Mouse (Mus musculus): Measurements from ENCODE around the gene Tshz2. TPM values are rescaled to one million over a fixed set of nuclear protein-coding genes. Genes with fewer than 3 reads are reported as not detected.
"Not testable (repeated sequence)": the region's sequence is repeated elsewhere in the genome, so short reads cannot be mapped to it uniquely, and the experiment has no call there.

The Tshz2 gene
- polyA plus RNA-seq, 1 experiment, result 42.1 TPM

DNA sequence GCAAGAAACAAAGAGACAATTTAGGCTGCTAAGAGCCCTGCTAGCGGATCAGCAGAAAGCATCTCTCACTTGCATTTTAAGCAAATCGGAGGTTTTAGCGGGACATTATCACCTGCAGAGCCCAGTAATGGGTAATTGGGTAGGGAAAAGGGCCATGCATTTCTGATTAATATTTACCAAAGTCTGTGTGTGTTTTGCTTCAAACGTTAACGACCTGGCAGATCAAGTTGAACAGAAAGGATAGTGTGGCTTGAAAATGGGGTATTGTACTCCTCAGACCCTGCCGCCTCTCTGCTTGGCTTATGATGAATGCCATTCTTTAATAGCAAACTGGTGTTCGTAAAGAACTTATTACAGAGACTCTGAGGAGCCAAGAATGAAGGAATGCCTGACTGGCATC, 122.3 kb downstream of the Tshz2 start:
- no peak for DNase-seq (ENCODE audit: low spot score)

DNA sequence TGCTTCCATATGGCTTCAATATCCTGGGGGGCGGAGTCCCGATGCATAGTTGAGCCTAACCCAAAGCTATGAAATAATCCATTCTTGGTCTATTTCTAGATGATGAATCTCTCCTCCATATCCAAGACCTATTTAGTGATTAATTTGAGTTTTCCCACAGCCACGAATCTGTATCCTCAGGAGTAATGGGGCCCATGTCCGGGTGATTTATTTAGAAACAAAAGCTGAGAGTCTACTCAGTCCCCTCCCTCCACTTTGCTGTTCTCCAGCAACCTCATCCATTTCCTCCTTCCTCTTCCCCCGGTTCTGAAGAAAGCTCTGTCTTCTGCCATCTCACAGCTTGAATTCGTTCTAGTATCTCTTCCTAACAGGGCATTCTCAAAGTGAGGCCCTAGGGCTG, 125.3 kb downstream of the Tshz2 start:
- DNase-seq (ENCODE audit: low spot score), result no peak

DNA sequence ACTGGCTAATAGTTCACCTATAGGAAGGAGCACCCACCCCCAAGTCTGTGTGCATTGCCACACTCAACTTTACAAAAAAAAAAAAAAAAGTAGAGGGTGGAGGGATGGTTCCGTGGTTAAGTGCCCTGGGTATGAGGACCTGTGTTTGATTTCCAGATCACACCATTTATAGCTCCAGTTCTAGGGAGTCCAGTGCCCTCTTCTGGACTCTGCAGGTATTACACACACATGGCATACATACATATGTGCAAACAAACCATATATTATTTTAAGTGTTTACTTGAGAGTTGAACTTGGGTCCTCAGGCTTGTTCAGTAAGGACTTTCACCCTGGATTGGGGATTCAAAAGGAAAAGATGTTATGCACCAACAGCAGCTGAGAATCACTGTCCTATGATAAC, 127.3 kb downstream of the Tshz2 start:
- DNase-seq (ENCODE audit: low spot score), result no peak

DNA sequence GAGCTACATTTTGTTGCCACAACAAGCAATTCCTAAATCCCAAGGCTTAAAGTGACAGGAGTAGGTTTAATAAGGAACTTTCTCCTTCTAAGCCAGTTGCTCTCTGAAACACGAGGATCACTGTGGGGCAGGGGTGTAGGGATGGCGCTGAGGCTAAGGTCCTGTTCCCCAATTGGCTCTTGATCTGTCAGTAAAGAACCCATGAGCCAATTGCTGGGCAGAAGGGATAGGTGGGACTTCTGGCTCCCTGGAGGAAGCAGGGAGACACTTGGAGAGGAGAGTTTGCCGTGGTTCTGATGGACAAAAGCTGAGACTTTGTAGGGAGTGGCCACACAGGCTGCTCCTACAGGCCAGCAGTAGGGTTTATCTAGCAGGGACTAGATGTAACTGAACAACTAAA, 128.9 kb downstream of the Tshz2 start:
- DNase-seq (ENCODE audit: low spot score), result no peak

DNA sequence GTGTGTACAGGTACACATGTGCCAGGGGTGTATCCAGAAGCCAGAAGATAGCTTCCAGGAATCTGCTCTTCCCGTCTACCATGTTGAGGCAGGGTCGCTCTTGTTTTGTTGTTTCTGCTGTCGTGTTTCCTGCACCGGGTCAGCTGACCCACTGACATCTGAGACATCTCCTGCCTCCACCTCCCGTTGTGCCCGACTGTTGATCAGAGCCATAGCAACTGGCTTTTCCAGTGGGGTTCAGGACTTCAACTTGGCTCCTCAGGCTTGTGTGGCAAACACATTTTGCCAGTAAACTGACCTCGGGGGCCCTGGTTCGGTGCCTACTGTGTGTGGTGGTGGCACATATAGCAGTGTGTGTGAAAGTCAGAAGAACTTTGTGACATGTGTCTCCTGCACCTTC, 129.5 kb downstream of the Tshz2 start:
- no peak for DNase-seq (ENCODE audit: low spot score)

DNA sequence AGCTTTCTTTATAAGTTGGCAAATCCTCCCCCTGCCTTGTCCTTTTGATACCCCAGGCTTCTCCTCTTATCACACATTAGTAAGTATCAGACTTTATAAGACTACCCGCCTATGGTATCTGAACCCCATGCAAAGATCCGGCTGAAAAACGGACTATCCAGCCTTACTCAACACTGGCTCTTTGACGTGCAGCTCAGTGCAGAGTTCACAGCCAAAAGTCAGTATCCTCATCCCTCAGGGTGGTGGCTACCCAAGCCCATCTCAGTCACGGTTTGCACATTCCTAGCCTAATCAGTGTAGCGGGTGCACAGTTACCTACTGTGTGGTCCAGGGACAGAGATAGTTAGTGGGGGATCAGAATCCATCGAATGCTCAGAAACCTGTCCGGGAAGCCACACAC, 130.9 kb downstream of the Tshz2 start:
- DNase-seq (ENCODE audit: low spot score), result no peak

DNA sequence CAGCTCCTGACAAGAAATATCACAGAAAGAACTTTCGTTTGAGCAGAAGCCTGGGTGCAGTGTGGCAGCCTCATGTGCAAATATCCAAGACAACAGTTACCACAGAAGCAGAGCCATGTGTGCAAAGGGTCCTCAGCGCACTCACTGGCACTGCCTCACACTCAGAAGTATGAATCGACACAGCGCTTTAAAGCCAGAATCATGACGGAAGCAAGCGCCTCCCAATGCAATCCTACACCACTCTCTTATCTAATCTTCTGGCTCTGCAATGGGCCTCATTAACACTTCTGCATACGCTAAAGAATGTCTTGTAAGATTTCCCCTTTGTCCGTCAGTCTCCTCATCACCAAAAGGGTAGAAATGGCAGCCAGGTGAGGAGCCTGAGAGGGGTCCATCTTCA, 133.4 kb downstream of the Tshz2 start:
- DNase-seq (ENCODE audit: low spot score), result no peak

DNA sequence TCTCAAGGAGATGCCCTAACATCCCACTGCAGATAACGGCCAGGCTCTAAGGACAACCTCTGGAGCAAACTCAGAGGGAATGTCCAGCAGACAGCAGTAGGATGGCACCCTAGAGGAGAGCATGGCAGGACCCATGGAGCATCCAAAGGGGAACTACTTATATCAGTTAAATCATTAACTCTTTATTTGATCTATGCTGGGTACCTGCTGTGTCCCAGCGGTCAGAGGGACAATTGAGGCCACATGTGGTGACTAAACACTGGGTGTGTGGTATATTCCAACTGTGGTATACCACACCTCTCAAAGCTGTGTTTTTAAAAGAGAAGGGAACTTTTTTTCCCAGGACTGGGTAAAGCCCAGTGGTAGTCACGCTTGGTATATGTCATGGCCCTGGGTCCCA, 134.5 kb downstream of the Tshz2 start:
- no peak for DNase-seq (ENCODE audit: low spot score)

DNA sequence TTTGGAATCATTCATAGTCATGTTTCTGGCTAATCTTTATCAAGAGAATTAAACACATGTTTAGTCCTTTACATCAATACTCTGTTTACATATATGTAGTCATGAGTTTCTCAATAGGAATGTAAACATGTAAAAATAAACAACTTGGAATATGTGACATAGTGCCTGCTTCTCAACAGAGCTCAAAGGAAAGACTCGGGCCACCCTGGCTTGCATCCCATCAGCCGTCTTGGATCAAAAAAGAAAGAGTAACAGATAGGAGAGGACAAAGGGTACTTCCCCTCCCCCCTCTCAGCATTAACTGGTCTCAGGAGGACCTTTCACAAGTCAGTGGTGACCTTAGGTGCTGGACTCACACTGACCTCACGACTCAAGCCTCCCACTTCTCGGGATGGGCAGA, 142.3 kb downstream of the Tshz2 start:
- DNase-seq (ENCODE audit: low spot score), result no peak

DNA sequence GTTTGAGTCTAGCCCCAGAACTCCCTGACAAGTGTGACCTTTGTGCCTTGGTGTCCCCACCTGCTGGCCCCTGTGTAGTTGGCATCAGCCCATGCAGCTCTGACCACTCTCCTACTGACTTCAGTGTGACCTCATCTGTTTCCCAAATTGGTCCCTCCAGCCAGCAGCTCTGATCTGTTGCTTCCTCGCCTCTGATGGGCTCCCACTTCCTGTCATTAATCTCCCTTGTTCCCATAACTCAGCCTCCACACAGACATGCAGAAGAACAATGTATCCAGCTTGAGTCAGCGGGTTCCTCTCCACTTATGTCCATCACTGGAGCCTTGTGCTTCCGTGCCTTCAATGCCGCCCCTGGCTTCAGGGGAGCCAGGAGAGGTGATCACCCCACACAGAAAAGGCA, 144.4 kb downstream of the Tshz2 start:
- DNase-seq (ENCODE audit: low spot score), result no peak

DNA sequence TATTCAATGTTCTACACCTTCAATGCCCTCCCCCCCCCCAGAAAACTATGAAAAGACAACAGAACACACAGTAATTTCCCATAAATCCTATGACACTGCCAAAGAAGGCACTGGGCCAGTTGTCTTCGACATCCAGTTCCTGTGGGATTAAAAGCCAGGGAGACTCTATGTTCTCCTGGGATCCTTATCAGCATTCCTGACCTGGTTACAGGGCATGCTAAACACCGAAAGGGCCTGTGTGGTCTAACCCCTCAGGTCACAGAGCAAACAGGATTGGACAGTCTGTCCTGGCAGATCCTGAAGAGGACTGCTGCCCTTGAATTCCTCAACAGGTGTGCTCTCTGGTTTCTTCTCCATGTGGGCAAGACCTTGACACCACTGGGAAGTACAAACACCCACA, 145.0 kb downstream of the Tshz2 start:
- no peak for DNase-seq (ENCODE audit: low spot score)

DNA sequence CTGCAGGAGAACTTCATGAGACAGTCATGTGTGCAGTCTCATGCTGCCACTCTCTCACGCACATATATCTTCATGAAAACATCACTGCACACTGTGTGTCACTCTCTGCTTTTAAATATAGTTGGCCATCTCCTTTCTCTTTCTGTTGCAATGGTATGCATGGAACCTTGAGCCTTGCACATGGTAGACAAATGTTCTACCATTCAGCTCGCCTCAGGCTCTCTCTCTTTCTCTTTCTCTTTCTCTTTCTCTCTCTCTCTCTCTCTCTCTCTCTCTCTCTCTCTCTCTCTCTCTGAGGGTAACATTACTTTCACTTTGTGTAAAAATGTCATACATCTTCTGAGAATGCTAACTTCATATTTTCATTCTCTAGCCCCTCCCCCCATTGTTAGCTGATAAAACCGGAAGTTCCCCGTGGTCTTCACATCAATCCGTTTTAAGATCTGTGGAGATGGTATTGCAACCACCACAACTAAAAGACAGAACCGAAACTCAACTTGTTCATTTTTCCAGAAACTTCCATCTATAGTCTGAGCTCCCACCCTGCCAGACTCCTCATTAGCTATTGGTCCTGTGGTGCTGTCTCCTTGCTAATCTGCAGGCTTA, 146.0 kb downstream of the Tshz2 start:
- DNase-seq (ENCODE audit: low spot score), result no peak

DNA sequence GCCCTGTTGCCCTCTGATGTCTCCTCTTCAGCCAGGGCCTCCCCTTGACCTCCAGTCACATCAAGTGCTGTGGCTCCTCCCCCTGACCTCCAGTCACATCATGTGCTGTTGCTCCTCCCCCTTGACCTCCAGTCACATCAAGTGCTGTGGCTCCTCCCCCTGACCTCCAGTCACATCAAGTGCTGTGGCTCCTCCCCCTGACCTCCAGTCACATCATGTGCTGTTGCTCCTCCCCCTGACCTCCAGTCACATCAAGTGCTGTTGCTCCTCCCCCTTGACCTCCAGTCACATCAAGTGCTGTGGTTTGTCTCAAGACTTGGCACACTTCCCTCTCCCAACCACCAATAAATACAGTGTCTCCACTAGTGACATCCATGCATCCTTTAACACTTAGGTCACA, 148.9 kb downstream of the Tshz2 start:
- DNase-seq (ENCODE audit: low spot score), result not testable (repeated sequence)

DNA sequence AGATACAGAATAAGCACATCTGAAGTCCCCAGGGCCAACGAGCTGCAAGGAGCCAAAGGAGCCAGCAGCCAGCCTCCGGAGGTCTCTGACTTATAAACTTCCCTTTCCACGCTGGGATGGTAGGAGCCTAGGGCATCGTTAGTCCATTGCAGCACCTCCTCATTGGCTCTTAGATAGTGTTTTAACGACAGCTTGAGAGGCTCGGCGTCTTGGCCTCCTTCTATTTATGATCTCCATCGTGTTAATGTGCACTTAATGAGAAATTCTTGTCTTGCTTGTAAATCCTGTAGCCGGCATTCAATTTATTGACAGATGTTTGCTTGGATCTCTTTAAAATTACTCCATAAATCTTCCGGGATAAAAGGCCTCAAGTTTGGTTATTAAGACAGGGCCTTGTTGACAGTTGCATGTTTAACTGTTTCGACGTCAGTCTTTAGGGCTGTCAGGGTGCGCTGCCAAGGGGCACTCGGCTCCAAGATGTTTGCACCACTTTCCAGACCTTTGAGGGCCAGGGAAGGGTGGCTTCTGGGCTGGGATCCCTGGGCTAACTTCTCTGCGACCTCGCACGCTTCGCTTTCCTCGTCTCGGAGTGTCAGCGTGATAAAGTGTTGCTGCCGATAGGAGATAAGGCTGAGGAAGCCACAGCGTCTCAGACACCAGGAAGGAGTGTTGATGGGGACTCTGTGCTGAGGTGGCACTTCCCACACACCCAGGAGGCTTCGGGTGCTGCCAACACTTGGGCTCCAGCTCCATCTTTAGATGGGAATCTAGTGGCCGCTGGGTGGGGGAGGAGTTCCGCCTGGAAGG, 150.3 kb downstream of the Tshz2 start:
- no peak for DNase-seq (ENCODE audit: low spot score)

DNA sequence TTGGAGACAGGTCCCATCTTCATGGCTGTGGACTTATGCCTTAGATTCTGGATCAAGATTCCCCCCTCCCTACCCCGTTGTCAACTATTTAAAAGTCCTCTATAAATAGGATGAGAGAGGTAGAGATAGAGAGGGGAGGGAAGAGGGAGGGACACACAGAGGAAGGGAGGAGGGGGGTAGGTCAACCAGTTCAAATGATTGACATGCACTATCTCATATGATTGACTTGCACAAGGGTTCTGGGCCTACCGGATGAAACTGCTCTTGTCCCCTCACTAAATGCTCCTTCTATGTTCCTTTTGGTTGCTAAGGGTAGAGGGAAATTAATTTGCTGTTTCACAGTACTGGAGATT, 150.8 kb downstream of the Tshz2 start:
- no peak for DNase-seq (ENCODE audit: low spot score)

DNA sequence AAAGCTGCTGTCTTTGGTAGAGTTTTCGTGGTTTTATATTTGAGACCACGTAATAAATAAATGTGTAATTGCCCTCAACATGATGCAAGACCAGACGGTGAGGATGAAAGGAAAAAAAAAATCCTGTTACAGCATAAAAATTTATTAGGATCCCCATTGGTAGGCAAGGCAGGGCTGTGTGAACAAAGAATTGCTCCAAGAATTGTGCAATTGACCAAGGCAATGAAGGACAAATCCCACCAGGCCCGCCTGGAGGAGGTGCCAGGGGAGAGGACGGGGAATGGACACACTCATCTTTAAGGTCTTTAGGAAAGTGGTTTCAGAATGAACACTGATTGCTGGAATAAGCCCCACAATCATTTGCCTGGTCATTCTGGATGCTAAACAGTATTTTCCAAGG, 154.6 kb downstream of the Tshz2 start:
- DNase-seq (ENCODE audit: low spot score), result no peak

DNA sequence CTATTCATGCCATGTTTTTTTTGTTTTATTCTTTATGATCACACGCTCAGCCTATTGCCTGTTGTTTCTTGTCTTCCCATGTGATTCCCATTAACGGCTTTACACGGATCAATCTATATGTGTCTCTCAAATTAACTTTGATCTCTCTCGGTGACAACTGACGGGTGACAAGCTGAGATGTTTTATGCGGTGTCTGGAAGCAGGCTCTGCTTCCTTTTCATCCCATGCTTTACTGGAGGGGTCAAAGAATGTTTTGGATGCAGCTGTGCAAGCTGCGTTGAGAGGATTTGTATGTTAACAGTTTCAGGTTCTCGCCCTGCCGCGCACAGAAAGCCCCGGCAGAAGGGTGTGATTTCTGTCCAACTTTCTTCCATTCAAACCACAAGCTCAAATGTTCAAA, 155.1 kb downstream of the Tshz2 start:
- DNase-seq (ENCODE audit: low spot score), result no peak

DNA sequence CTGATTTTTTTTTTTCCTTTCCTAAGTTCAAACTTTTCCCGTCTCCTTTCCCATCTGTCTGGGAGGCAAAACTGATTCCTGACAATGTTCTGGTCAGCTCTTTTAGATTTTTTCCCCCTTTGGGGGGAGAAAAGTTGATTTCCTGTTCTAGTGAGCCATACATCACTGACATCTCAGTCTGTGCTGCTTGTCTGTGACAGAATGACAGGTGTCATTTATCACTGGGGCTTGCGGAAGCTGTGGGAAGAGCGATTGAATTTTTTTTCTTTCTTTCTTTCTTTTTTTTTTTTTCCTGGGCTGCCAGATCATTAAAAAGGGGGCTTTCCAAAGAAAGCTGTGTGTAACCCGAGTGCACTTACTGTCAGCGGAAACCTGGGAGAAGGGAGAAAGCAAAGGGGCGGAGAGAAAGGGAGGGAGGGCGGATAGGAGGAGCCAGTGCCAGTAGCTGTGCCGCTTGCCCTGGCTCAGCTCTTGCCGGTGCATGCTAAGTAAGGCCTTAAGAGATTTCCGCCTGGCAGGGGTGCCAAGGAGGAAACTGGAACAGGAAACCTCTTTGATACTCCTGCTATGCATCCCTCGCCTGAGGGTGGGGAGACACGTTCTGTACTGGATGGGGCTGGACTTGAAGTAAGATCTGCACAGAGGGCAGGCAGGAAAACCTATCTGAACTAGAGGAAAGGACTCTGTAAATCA, 157.8 kb downstream of the Tshz2 start:
- peak; percentile 37 for DNase-seq (ENCODE audit: low spot score)

DNA sequence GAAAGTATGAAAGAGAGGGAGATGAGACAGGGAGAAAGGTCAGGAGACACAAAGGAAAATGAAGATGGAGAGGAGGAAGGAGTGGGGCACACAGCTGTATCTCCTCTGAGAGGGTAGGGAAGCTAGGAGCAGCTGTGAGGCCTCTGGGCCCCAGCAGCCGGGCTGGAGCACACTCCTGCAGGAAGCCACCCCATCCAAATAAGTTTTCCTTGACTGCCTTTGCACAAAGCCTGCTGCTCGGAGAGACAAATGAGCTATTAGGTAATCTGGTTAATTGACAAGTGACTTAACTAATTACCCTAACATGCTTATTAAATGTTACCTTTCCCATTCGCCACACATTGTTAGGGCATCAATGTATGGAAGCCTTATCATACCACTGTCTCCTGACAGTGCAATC, 159.9 kb downstream of the Tshz2 start:
- DNase-seq (ENCODE audit: low spot score), result no peak

DNA sequence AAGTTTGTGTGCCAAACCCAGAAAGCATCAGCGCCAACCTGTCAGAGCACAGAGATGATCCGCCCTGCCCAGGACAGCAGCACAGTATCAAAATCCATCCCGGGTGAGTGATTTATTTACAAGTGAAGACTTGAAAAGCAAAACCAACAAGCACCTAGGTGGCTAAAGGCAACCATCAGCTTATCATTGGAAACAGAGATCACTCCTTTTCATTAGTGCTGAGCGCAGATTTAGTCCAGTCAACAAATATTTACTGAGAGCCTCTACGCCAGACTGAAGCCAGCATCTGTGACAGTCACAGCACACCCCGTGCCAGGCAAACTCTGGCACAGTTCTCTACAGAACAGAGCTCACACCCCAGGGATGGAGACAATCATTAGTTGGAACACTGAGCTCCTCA, 169.4 kb downstream of the Tshz2 start:
- no peak for DNase-seq (ENCODE audit: low spot score)

DNA sequence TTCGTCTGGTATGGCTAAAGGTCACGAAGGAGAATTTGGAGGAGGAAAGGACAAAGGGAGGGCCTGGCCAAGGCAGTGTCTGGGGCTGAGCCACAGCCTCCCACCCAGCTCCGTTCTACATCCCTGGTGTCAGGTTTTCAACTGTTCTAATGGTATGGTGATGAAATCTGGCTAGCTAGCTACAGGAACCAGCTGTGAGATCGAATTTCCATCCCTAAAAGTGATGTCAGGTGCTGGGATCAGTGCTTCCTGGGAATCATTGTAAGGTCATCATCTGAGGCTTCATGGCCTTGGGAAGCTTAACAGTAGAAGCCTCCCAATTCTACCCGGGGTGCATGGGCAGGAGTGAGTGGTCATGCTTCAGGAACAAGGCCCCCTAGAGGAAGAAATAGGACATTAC, 171.6 kb downstream of the Tshz2 start:
- no peak for DNase-seq (ENCODE audit: low spot score)

DNA sequence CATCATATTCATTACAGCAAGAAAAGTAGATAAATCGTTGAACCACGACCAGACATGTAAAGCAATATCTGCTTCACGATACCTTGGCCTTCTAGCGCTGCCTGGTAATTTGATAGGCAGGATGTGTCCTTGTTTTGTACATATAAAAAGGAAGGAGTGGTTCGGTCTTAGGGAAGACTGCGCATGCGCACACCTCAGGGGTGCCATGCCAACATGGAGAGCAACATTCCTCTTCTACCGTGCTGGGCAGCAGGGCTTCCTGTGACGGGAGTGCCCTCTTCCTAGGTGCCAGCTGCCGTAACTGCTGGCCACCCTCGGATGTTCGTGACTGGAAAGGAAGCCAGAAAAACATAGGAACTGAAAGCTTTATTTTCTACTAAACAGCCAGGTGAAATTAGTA, 172.7 kb downstream of the Tshz2 start:
- DNase-seq (ENCODE audit: low spot score), result no peak

DNA sequence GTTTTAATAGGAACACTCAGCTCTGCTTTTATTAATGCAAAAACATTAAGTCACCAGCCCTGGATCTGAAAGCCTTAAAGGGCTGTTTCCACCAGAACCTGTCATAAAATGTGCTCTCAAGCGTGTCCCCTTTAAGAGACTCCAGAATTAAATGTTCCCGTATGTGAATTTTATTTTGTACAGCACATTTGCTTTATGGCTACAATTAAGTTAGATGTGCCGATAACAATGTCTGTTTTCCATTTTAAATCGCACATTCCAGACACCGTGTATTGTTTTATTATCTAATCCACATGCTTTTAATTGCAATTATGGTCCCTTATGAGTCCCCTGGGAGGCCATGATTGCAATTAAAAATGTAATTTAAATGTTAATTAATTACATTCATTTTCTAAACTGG, 178.8 kb downstream of the Tshz2 start:
- no peak for DNase-seq (ENCODE audit: low spot score)

All from urinary bladder, adult 2 months (tissue).